Mouse (Mus musculus): ENCODE measurements around the gene Cpa5. TPM values are rescaled to one million over a fixed set of nuclear protein-coding genes. Genes with fewer than 3 reads are reported as not detected.

The Cpa5 gene
- polyA plus RNA-seq, 1 experiment from 2014 or later = not detected

DNA sequence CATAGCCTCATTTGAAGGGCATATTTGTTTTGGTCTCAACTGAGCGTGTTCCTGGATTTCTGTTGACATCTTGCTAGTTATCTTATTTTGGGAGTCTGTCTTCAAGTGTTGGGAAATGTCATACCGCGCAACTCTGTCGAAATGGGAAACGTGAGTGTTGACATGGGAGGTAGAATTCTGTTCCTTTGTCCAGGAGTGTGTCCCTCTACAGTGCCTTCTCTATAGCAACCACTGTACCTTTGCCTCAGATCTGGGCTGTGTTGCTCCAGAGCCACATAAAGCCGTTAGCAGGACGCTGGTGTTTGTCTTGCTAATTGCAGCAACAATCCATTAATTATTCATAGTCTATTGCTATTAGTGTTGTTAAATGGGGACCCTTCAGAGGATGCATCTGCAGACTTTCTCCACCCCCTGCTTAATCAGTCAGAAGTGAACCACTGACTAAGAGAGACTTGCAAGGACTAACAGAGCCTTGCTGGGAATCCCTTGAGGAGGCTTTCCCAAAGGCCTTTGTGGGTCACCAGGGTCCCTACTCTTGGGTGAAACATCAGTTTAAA is 23.8 kb upstream of the Cpa5 start:
- H3K9me3 ChIP-seq (ENCODE audit: control insufficient read depth) = no peaks in the 10 kb centered on the region
- WGBS = 80% methylated on average over 7 of the region's 7 CpGs

GRCm38 (mm10) chr6:30589819-30590218 is 21.0 kb upstream of the Cpa5 start:
- ATAC-seq = no peak

More for the DNA sequence above, 23.8 kb upstream of the Cpa5 start:
- Histone ChIP-seq H3K9ac (ENCODE audit: low read depth, low read length) (no peak overlapping the region), H3K36me3 (ENCODE audit: control insufficient read depth, insufficient read depth) (no peaks in the 10 kb centered on the region), H3K27me3 (replicated peaks; ENCODE audit: control insufficient read depth, insufficient read depth, low read length) (no peaks in the 10 kb centered on the region), H3K27ac (ENCODE audit: low read depth, low read length) (no peak overlapping the region), H3K4me2 (replicated peaks; ENCODE audit: low read depth) (no peak overlapping the region), H3K4me1 (replicated peaks; ENCODE audit: control insufficient read depth, insufficient read depth, low read length) (no peaks in the 10 kb centered on the region), H3K4me3 (ENCODE audit: low read depth, low read length) (no peak overlapping the region)
- no peak for TF ChIP-seq CTCF (IDR thresholded peaks at IDR 0.05; ENCODE audit: low read depth)
- no peak for ATAC-seq

GRCm38 (mm10) chr6:30591851-30592404 is 18.9 kb upstream of the Cpa5 start:
- TF ChIP-seq CTCF (IDR thresholded peaks at IDR 0.05; ENCODE audit: low read depth) = no peak
- no peak overlapping the region for H3K27ac ChIP-seq (ENCODE audit: low read depth, low read length)
- WGBS = 51% methylated on average over 5 of the region's 5 CpGs
- H3K4me2 ChIP-seq (replicated peaks; ENCODE audit: low read depth) = no peak overlapping the region
- H3K4me1 ChIP-seq (replicated peaks; ENCODE audit: control insufficient read depth, insufficient read depth, low read length) = no peaks in the 10 kb centered on the region
- no peak overlapping the region for H3K4me3 ChIP-seq (ENCODE audit: low read depth, low read length)
- H3K27me3 ChIP-seq (replicated peaks; ENCODE audit: control insufficient read depth, insufficient read depth, low read length) = no peaks in the 10 kb centered on the region
- H3K36me3 ChIP-seq (ENCODE audit: control insufficient read depth, insufficient read depth) = no peaks in the 10 kb centered on the region
- H3K9me3 ChIP-seq (ENCODE audit: control insufficient read depth) = no peaks in the 10 kb centered on the region
- ATAC-seq = no peak
- H3K9ac ChIP-seq (ENCODE audit: low read depth, low read length) = no peak overlapping the region

More at GRCm38 (mm10) chr6:30589819-30590218, 21.0 kb upstream of the Cpa5 start:
- no peak overlapping the region for H3K4me2 ChIP-seq (replicated peaks; ENCODE audit: low read depth)
- no peaks in the 10 kb centered on the region for H3K9me3 ChIP-seq (ENCODE audit: control insufficient read depth)
- TF ChIP-seq CTCF (IDR thresholded peaks at IDR 0.05; ENCODE audit: low read depth) = no peak
- H3K27me3 ChIP-seq (replicated peaks; ENCODE audit: control insufficient read depth, insufficient read depth, low read length) = no peaks in the 10 kb centered on the region
- H3K9ac ChIP-seq (ENCODE audit: low read depth, low read length) = no peak overlapping the region
- H3K4me1 ChIP-seq (replicated peaks; ENCODE audit: control insufficient read depth, insufficient read depth, low read length) = no peaks in the 10 kb centered on the region
- H3K36me3 ChIP-seq (ENCODE audit: control insufficient read depth, insufficient read depth) = no peaks in the 10 kb centered on the region
- no peak overlapping the region for H3K4me3 ChIP-seq (ENCODE audit: low read depth, low read length)
- WGBS = 47% methylated on average over 2 of the region's 2 CpGs
- no peak overlapping the region for H3K27ac ChIP-seq (ENCODE audit: low read depth, low read length)

GRCm38 (mm10) chr6:30592417-30592974 is 18.3 kb upstream of the Cpa5 start:
- Histone ChIP-seq H3K9me3 (ENCODE audit: control insufficient read depth) (no peaks in the 10 kb centered on the region), H3K4me1 (replicated peaks; ENCODE audit: control insufficient read depth, insufficient read depth, low read length) (no peaks in the 10 kb centered on the region), H3K27ac (ENCODE audit: low read depth, low read length) (no peak overlapping the region), H3K4me2 (replicated peaks; ENCODE audit: low read depth) (no peak overlapping the region), H3K36me3 (ENCODE audit: control insufficient read depth, insufficient read depth) (no peaks in the 10 kb centered on the region), H3K4me3 (ENCODE audit: low read depth, low read length) (no peak overlapping the region), H3K27me3 (replicated peaks; ENCODE audit: control insufficient read depth, insufficient read depth, low read length) (no peaks in the 10 kb centered on the region), H3K9ac (ENCODE audit: low read depth, low read length) (no peak overlapping the region)
- 80% methylated on average over 10 of the region's 10 CpGs for WGBS
- no peak for TF ChIP-seq CTCF (IDR thresholded peaks at IDR 0.05; ENCODE audit: low read depth)
- no peak for ATAC-seq

GRCm38 (mm10) chr6:30594364-30594763 is 16.4 kb upstream of the Cpa5 start:
- Histone ChIP-seq H3K4me2 (replicated peaks; ENCODE audit: low read depth) (no peak overlapping the region), H3K36me3 (ENCODE audit: control insufficient read depth, insufficient read depth) (no peaks in the 10 kb centered on the region), H3K27ac (ENCODE audit: low read depth, low read length) (no peak overlapping the region), H3K9ac (ENCODE audit: low read depth, low read length) (no peak overlapping the region), H3K27me3 (replicated peaks; ENCODE audit: control insufficient read depth, insufficient read depth, low read length) (no peaks in the 10 kb centered on the region), H3K4me1 (replicated peaks; ENCODE audit: control insufficient read depth, insufficient read depth, low read length) (no peaks in the 10 kb centered on the region), H3K4me3 (ENCODE audit: low read depth, low read length) (no peak overlapping the region), H3K9me3 (ENCODE audit: control insufficient read depth) (no peaks in the 10 kb centered on the region)
- WGBS = 62% methylated on average over 7 of the region's 7 CpGs
- TF ChIP-seq CTCF (IDR thresholded peaks at IDR 0.05; ENCODE audit: low read depth) = no peak
- no peak for ATAC-seq

- H3K4me2 ChIP-seq (replicated peaks; ENCODE audit: low read depth) = no peak overlapping the region
- ATAC-seq = no peak
- H3K27me3 ChIP-seq (replicated peaks; ENCODE audit: control insufficient read depth, insufficient read depth, low read length) = no peaks in the 10 kb centered on the region
- H3K9ac ChIP-seq (ENCODE audit: low read depth, low read length) = no peak overlapping the region
- 70% methylated on average over 8 of the region's 8 CpGs for WGBS
- TF ChIP-seq CTCF (IDR thresholded peaks at IDR 0.05; ENCODE audit: low read depth) = no peak
- no peak overlapping the region for H3K4me3 ChIP-seq (ENCODE audit: low read depth, low read length)
- no peaks in the 10 kb centered on the region for H3K36me3 ChIP-seq (ENCODE audit: control insufficient read depth, insufficient read depth)
- H3K4me1 ChIP-seq (replicated peaks; ENCODE audit: control insufficient read depth, insufficient read depth, low read length) = no peaks in the 10 kb centered on the region
- H3K9me3 ChIP-seq (ENCODE audit: control insufficient read depth) = no peaks in the 10 kb centered on the region
- no peak overlapping the region for H3K27ac ChIP-seq (ENCODE audit: low read depth, low read length)
Measured at GRCm38 (mm10) chr6:30596230-30596898, 14.4 kb upstream of the Cpa5 start.

Data from intestine, postnatal 0 days (tissue).